Mouse (Mus musculus) hindbrain, embryonic 11.5 days (tissue): ENCODE measurements around the gene Lypd6b. TPM values are rescaled to one million over a fixed set of nuclear protein-coding genes. Genes with fewer than 3 reads are reported as not detected.

Experiments used
- ATAC-seq: fragments of 200-750 bp; cut with Nextera tagmentation; 2 replicates; pipeline ENCODE4 v1.8.0; 2017; ENCODE audit warnings: mild to moderate bottlenecking, moderate TSS enrichment, moderate library complexity; ENCODE audit not compliant: low FRiP score
- DNase-seq: peaks from one replicate; pipeline ENCODE4 v3.0.0-alpha.2; 2015; ENCODE audit warnings: low spot score
- H3K27ac ChIP-seq: fragments of 300-500 bp; sonication (generic); 2 replicates; pipeline ENCODE4 v1.5.1; 2014; ENCODE audit warnings: mild to moderate bottlenecking, low read depth, low read length
- H3K27me3 ChIP-seq: fragments of 300-500 bp; sonication (generic); 2 replicates; pipeline ENCODE4 v1.6.1; 2014; ENCODE audit warnings: mild to moderate bottlenecking, low read length, moderate library complexity, mixed read lengths; ENCODE audit not compliant: control insufficient read depth, insufficient read depth
- H3K36me3 ChIP-seq: fragments of 300-500 bp; sonication (generic); 2 replicates; pipeline ENCODE4 v1.6.1; 2014; ENCODE audit warnings: mild to moderate bottlenecking, low read length, moderate library complexity, mixed read lengths; ENCODE audit not compliant: control insufficient read depth, insufficient read depth
- H3K4me1 ChIP-seq: fragments of 300-500 bp; sonication (generic); replicated peaks from 2 replicates; pipeline ENCODE4 v1.6.1; 2014; ENCODE audit warnings: low read length, mixed read lengths; ENCODE audit not compliant: control insufficient read depth, insufficient read depth
- H3K4me2 ChIP-seq: fragments of 300-500 bp; sonication (generic); replicated peaks from 2 replicates; pipeline ENCODE4 v1.6.1; 2014; ENCODE audit warnings: mild to moderate bottlenecking, low read depth, low read length
- H3K4me3 ChIP-seq: fragments of 300-500 bp; sonication (generic); 2 replicates; pipeline ENCODE4 v1.5.1; 2014; ENCODE audit warnings: low read depth, low read length
- H3K9ac ChIP-seq: fragments of 300-500 bp; sonication (generic); 2 replicates; pipeline ENCODE4 v1.6.1; 2014; ENCODE audit warnings: low read depth, low read length
- H3K9me3 ChIP-seq: fragments of 300-500 bp; sonication (generic); 2 replicates; pipeline ENCODE4 v1.6.1; 2016; ENCODE audit warnings: low read length; ENCODE audit not compliant: control insufficient read depth
- WGBS: fragments of 180-500 bp; shearing (Covaris S2); extraction: QIAGEN DNeasy Blood & Tissue Kit; methylation state at CpG from one replicate; pipeline ENCODE4 v1.1.7; 2014; 5-methylcytosine and 5-hydroxymethylcytosine counted together
- polyA plus RNA-seq: library from polyadenylated mRNA; unstranded; fragments of >200 nt; fragmentation: Nextera tagmentation; extraction: Ambion mirVana; gene quantifications from 2 replicates; pipeline ENCODE4 v1.2.1, GENCODE M21; 2014

The Lypd6b gene
- polyA plus RNA-seq, 1 experiment from 2014 or later: 2.1 TPM

GRCm38 (mm10) chr2:49746947-49747346, 40.5 kb upstream of the Lypd6b start:
- Histone ChIP-seq H3K4me3 (no peak overlapping the region), H3K9me3 (no peaks in the 10 kb centered on the region), H3K27me3 (no peaks in the 10 kb centered on the region), H3K9ac (no peak overlapping the region), H3K36me3 (0 out of 2 replicates have a peak, but pooled peaks cover 5% of the 10 kb centered on the region), H3K27ac (no peak overlapping the region), H3K4me2 (no peak overlapping the region), H3K4me1 (no peaks in the 10 kb centered on the region)
- no peak for DNase-seq
- no peak for ATAC-seq
- WGBS: 88% methylated on average over 7 of the region's 7 CpGs

- Histone ChIP-seq H3K9me3 (no peaks in the 10 kb centered on the region), H3K4me3 (no peak overlapping the region), H3K36me3 (0 out of 2 replicates have a peak, but pooled peaks cover 5% of the 10 kb centered on the region), H3K9ac (no peak overlapping the region), H3K4me1 (no peaks in the 10 kb centered on the region), H3K4me2 (no peak overlapping the region), H3K27ac (no peak overlapping the region), H3K27me3 (no peaks in the 10 kb centered on the region)
- 79% methylated on average over 2 of the region's 2 CpGs for WGBS
- DNase-seq: no peak
- ATAC-seq: no peak
These were observed 39.8 kb upstream of the Lypd6b start for GRCm38 (mm10) chr2:49747670-49748069.

GRCm38 (mm10) chr2:49748628-49749342, 38.7 kb upstream of the Lypd6b start:
- DNase-seq (peak; percentile 71), ATAC-seq (no peak)
- Histone ChIP-seq H3K36me3 (0 out of 2 replicates have a peak, but pooled peaks cover 5% of the 10 kb centered on the region), H3K4me3 (no peak overlapping the region), H3K4me1 (no peaks in the 10 kb centered on the region), H3K9ac (no peak overlapping the region), H3K4me2 (no peak overlapping the region), H3K27me3 (no peaks in the 10 kb centered on the region), H3K9me3 (no peaks in the 10 kb centered on the region), H3K27ac (no peak overlapping the region)
- WGBS: 84% methylated on average over 14 of the region's 14 CpGs

- Histone ChIP-seq H3K9me3 (no peaks in the 10 kb centered on the region), H3K4me1 (no peaks in the 10 kb centered on the region), H3K36me3 (0 out of 2 replicates have a peak, but pooled peaks cover 5% of the 10 kb centered on the region), H3K4me3 (no peak overlapping the region), H3K27ac (no peak overlapping the region), H3K27me3 (no peaks in the 10 kb centered on the region), H3K4me2 (no peak overlapping the region), H3K9ac (no peak overlapping the region)
- ATAC-seq (no peak), DNase-seq (no peak)
- WGBS: 93% methylated on average over 11 of the region's 11 CpGs
These were observed 37.5 kb upstream of the Lypd6b start for GRCm38 (mm10) chr2:49749730-49750576.

GRCm38 (mm10) chr2:49751544-49752210, 35.8 kb upstream of the Lypd6b start:
- H3K4me3 ChIP-seq: no peak overlapping the region
- H3K36me3 ChIP-seq: 0 out of 2 replicates have a peak, but pooled peaks cover 5% of the 10 kb centered on the region
- no peak overlapping the region for H3K27ac ChIP-seq
- H3K27me3 ChIP-seq: no peaks in the 10 kb centered on the region
- H3K9me3 ChIP-seq: no peaks in the 10 kb centered on the region
- no peak for ATAC-seq
- H3K4me1 ChIP-seq: no peaks in the 10 kb centered on the region
- no peak overlapping the region for H3K4me2 ChIP-seq
- whole genome bisulfite sequencing: 86% methylated on average over 10 of the region's 10 CpGs
- DNase-seq: no peak
- no peak overlapping the region for H3K9ac ChIP-seq

- no peaks in the 10 kb centered on the region for H3K27me3 ChIP-seq
- ATAC-seq: no peak
- peaks cover 6% of the 10 kb centered on the region; the same call in 1 of the 2 replicates for H3K36me3 ChIP-seq
- no peak overlapping the region for H3K4me2 ChIP-seq
- WGBS: 86% methylated on average over 8 of the region's 8 CpGs
- no peak for DNase-seq
- no peaks in the 10 kb centered on the region for H3K9me3 ChIP-seq
- H3K9ac ChIP-seq: no peak overlapping the region
- H3K4me1 ChIP-seq: no peaks in the 10 kb centered on the region
- no peak overlapping the region for H3K4me3 ChIP-seq
- H3K27ac ChIP-seq: no peak overlapping the region
These were observed 35.3 kb upstream of the Lypd6b start for GRCm38 (mm10) chr2:49752211-49752607.

GRCm38 (mm10) chr2:49753062-49753461, 34.4 kb upstream of the Lypd6b start:
- Histone ChIP-seq H3K4me1 (no peaks in the 10 kb centered on the region), H3K27me3 (no peaks in the 10 kb centered on the region), H3K36me3 (peaks cover 9% of the 10 kb centered on the region; the same call in 1 of the 2 replicates), H3K9ac (no peak overlapping the region), H3K4me2 (no peak overlapping the region), H3K4me3 (no peak overlapping the region), H3K9me3 (no peaks in the 10 kb centered on the region), H3K27ac (no peak overlapping the region)
- DNase-seq (no peak), ATAC-seq (no peak)
- WGBS: 89% methylated on average over 3 of the region's 3 CpGs

GRCm38 (mm10) chr2:49755054-49755453, 32.4 kb upstream of the Lypd6b start:
- H3K4me1 ChIP-seq: no peaks in the 10 kb centered on the region
- H3K36me3 ChIP-seq: peaks cover 9% of the 10 kb centered on the region; the same call in 1 of the 2 replicates
- no peak overlapping the region for H3K4me2 ChIP-seq
- no peaks in the 10 kb centered on the region for H3K27me3 ChIP-seq
- H3K9ac ChIP-seq: no peak overlapping the region
- WGBS: 73% methylated on average over 2 of the region's 2 CpGs
- DNase-seq (peak; percentile 59), ATAC-seq (peak; percentile 67; the same call in 1 of the 2 replicates)
- H3K27ac ChIP-seq: no peak overlapping the region
- no peaks in the 10 kb centered on the region for H3K9me3 ChIP-seq
- H3K4me3 ChIP-seq: no peak overlapping the region
